Mouse (Mus musculus): Measurements from ENCODE around the gene Sdhd.

GRCm38 (mm10) chr9:50592955-50593354, 10.7 kb downstream of the Sdhd start:
- TF ChIP-seq ZC3H11A (IDR thresholded peaks at IDR 0.05; ENCODE audit: borderline replicate concordance, low read depth, low read length) (no peak), ZNF384 (IDR thresholded peaks at IDR 0.05; ENCODE audit: low read depth, low read length) (no peak), MAFK (IDR thresholded peaks at IDR 0.05; ENCODE audit: insufficient read depth, low read depth, low read length) (no peak), CHD2 (IDR thresholded peaks at IDR 0.05; ENCODE audit: low read depth, low read length) (no peak)

Measured in ES-E14 (cell line).